Mouse (Mus musculus) thymus, adult 2 months (tissue): Measurements from ENCODE around the gene Ldb2.

Experiments
- CTCF ChIP-seq: fragments of 200-500 bp; IDR thresholded peaks from 2 replicates; pipeline ENCODE4 v1.5.1; 2012; ENCODE audit warnings: mild to moderate bottlenecking, control low read depth, low read length, moderate library complexity, borderline replicate concordance; ENCODE audit not compliant: control insufficient read depth, poor library complexity, insufficient read depth; ENCODE audit errors: extremely low read depth
- POLR2A ChIP-seq: fragments of 200-500 bp; IDR thresholded peaks from 2 replicates; pipeline ENCODE4 v1.6.1; 2012; ENCODE audit warnings: mild to moderate bottlenecking, low read length, control low read depth, moderate library complexity; ENCODE audit not compliant: control insufficient read depth, poor library complexity, insufficient read depth; ENCODE audit errors: extremely low read depth

GRCm38 (mm10) chr5:44799053-44799860 is at the start of gene Ldb2:
- TF ChIP-seq CTCF (no peak), POLR2A (no peak)
